Mouse (Mus musculus) forebrain, embryonic 12.5 days (tissue): Measurements from ENCODE around the gene Pnpla7. TPM values are rescaled to one million over a fixed set of nuclear protein-coding genes. Genes with fewer than 3 reads are reported as not detected.

Experiments
- ATAC-seq: fragments of 200-750 bp; cut with Nextera tagmentation; 2 replicates; pipeline ENCODE4 v1.8.0; 2017; ENCODE audit warnings: moderate TSS enrichment; ENCODE audit not compliant: low FRiP score
- H3K27ac ChIP-seq: fragments of 300-500 bp; sonication (generic); 2 replicates; pipeline ENCODE4 v1.5.1; 2016; ENCODE audit warnings: mild to moderate bottlenecking
- H3K27me3 ChIP-seq: fragments of 300-500 bp; sonication (generic); 2 replicates; pipeline ENCODE4 v1.6.1; 2016; ENCODE audit warnings: mild to moderate bottlenecking
- H3K36me3 ChIP-seq: fragments of 300-500 bp; sonication (generic); replicated peaks from 2 replicates; pipeline ENCODE4 v1.6.1; 2016; ENCODE audit warnings: mild to moderate bottlenecking
- H3K4me1 ChIP-seq: fragments of 300-500 bp; sonication (generic); 2 replicates; pipeline ENCODE4 v1.6.1; 2016
- H3K4me2 ChIP-seq: fragments of 300-500 bp; sonication (generic); 2 replicates; pipeline ENCODE4 v1.6.1; 2016; ENCODE audit warnings: mild to moderate bottlenecking, moderate library complexity
- H3K4me3 ChIP-seq: fragments of 300-500 bp; sonication (generic); replicated peaks from 2 replicates; pipeline ENCODE4 v1.5.1; 2016; ENCODE audit warnings: mild to moderate bottlenecking
- H3K9ac ChIP-seq: fragments of 300-500 bp; sonication (generic); 2 replicates; pipeline ENCODE4 v1.6.1; 2016; ENCODE audit warnings: mild to moderate bottlenecking
- H3K9me3 ChIP-seq: fragments of 300-500 bp; sonication (generic); 2 replicates; pipeline ENCODE4 v1.6.1; 2016
- WGBS: fragments of 180-500 bp; shearing (Covaris S2); methylation state at CpG from one replicate; pipeline ENCODE4 v1.1.7; 2016; 5-methylcytosine and 5-hydroxymethylcytosine counted together
- polyA plus RNA-seq: library from polyadenylated mRNA; unstranded; fragments of >200 nt; fragmentation: Nextera tagmentation; extraction: Ambion mirVana; gene quantifications from 2 replicates; pipeline ENCODE4 v1.2.1, GENCODE M21; 2016

Pnpla7 gene
- polyA plus RNA-seq, 1 experiment from 2014 or later, result 4.4 TPM

- H3K4me1 ChIP-seq, result no peaks in the 10 kb centered on the region
- no peak overlapping the region for H3K4me3 ChIP-seq
- no peaks in the 10 kb centered on the region for H3K9me3 ChIP-seq
- H3K27ac ChIP-seq, result no peak overlapping the region
- H3K4me2 ChIP-seq, result no peak overlapping the region; the same call in 1 of the 2 replicates
- no peaks in the 10 kb centered on the region for H3K36me3 ChIP-seq
- no peak overlapping the region for H3K9ac ChIP-seq
- no peaks in the 10 kb centered on the region for H3K27me3 ChIP-seq
- no peak for ATAC-seq
- 63% methylated on average over 9 of the region's 9 CpGs for WGBS
These were observed 28.3 kb downstream of the Pnpla7 start for GRCm38 (mm10) chr2:25003946-25004786.

GRCm38 (mm10) chr2:25006767-25007166 is 30.9 kb downstream of the Pnpla7 start:
- WGBS, result 88% methylated on average over 1 of the region's 1 CpGs
- no peak overlapping the region for H3K9ac ChIP-seq
- H3K4me1 ChIP-seq, result no peaks in the 10 kb centered on the region
- H3K27me3 ChIP-seq, result no peaks in the 10 kb centered on the region
- no peak overlapping the region for H3K4me2 ChIP-seq
- ATAC-seq, result no peak
- H3K9me3 ChIP-seq, result no peaks in the 10 kb centered on the region
- no peak overlapping the region for H3K27ac ChIP-seq
- no peak overlapping the region for H3K4me3 ChIP-seq
- no peaks in the 10 kb centered on the region for H3K36me3 ChIP-seq

- Histone ChIP-seq H3K4me2 (no peak overlapping the region), H3K4me1 (no peaks in the 10 kb centered on the region), H3K27ac (no peak overlapping the region), H3K27me3 (no peaks in the 10 kb centered on the region), H3K9me3 (no peaks in the 10 kb centered on the region), H3K36me3 (no peaks in the 10 kb centered on the region), H3K9ac (no peak overlapping the region), H3K4me3 (no peak overlapping the region)
- no peak for ATAC-seq
These were observed 32.4 kb downstream of the Pnpla7 start for GRCm38 (mm10) chr2:25008250-25008649.

- Histone ChIP-seq H3K4me3 (no peak overlapping the region), H3K9me3 (no peaks in the 10 kb centered on the region), H3K9ac (no peak overlapping the region), H3K4me1 (no peaks in the 10 kb centered on the region), H3K27ac (no peak overlapping the region), H3K27me3 (no peaks in the 10 kb centered on the region), H3K4me2 (no peak overlapping the region), H3K36me3 (no peaks in the 10 kb centered on the region)
- no peak for ATAC-seq
- WGBS, result 97% methylated on average over 1 of the region's 1 CpGs
These were observed 46.8 kb downstream of the Pnpla7 start for GRCm38 (mm10) chr2:25022678-25023077.

GRCm38 (mm10) chr2:25025109-25025508 is 49.3 kb downstream of the Pnpla7 start:
- Histone ChIP-seq H3K9me3 (no peaks in the 10 kb centered on the region), H3K4me1 (no peaks in the 10 kb centered on the region), H3K4me3 (no peak overlapping the region), H3K9ac (no peak overlapping the region), H3K4me2 (no peak overlapping the region), H3K27me3 (0 out of 2 replicates have a peak, but pooled peaks cover 3% of the 10 kb centered on the region), H3K36me3 (no peaks in the 10 kb centered on the region), H3K27ac (no peak overlapping the region)
- ATAC-seq, result no peak
- WGBS, result 79% methylated on average over 1 of the region's 1 CpGs

GRCm38 (mm10) chr2:25034994-25035393 is 59.2 kb downstream of the Pnpla7 start:
- 96% methylated on average over 4 of the region's 4 CpGs for WGBS

GRCm38 (mm10) chr2:25040089-25040488 is 64.3 kb downstream of the Pnpla7 start:
- Histone ChIP-seq H3K9ac (no peak overlapping the region), H3K4me2 (no peak overlapping the region), H3K4me1 (no peaks in the 10 kb centered on the region), H3K9me3 (no peaks in the 10 kb centered on the region), H3K4me3 (no peak overlapping the region), H3K27ac (no peak overlapping the region), H3K36me3 (no peaks in the 10 kb centered on the region), H3K27me3 (no peaks in the 10 kb centered on the region)
- no peak for ATAC-seq
- WGBS, result 83% methylated on average over 5 of the region's 5 CpGs

More at GRCm38 (mm10) chr2:25034994-25035393, 59.2 kb downstream of the Pnpla7 start:
- H3K9me3 ChIP-seq, result no peaks in the 10 kb centered on the region
- no peak overlapping the region for H3K4me2 ChIP-seq
- ATAC-seq, result no peak
- H3K27ac ChIP-seq, result no peak overlapping the region
- no peaks in the 10 kb centered on the region for H3K36me3 ChIP-seq
- no peak overlapping the region for H3K9ac ChIP-seq
- no peak overlapping the region for H3K4me3 ChIP-seq
- H3K27me3 ChIP-seq, result no peaks in the 10 kb centered on the region
- H3K4me1 ChIP-seq, result no peaks in the 10 kb centered on the region

GRCm38 (mm10) chr2:25050921-25051320 is 75.1 kb downstream of the Pnpla7 start:
- peaks cover 19% of the 10 kb centered on the region for H3K4me1 ChIP-seq
- H3K9me3 ChIP-seq, result no peaks in the 10 kb centered on the region
- H3K27me3 ChIP-seq, result no peaks in the 10 kb centered on the region
- WGBS, result 93% methylated on average over 7 of the region's 7 CpGs
- H3K4me3 ChIP-seq, result no peak overlapping the region
- H3K9ac ChIP-seq, result no peak overlapping the region
- H3K4me2 ChIP-seq, result no peak overlapping the region
- H3K27ac ChIP-seq, result no peak overlapping the region
- H3K36me3 ChIP-seq, result no peaks in the 10 kb centered on the region
- ATAC-seq, result no peak

- Histone ChIP-seq H3K27me3 (no peaks in the 10 kb centered on the region), H3K9me3 (no peaks in the 10 kb centered on the region), H3K4me2 (no peak overlapping the region), H3K4me1 (peaks cover 20% of the 10 kb centered on the region), H3K4me3 (no peak overlapping the region), H3K36me3 (no peaks in the 10 kb centered on the region), H3K9ac (no peak overlapping the region), H3K27ac (no peak overlapping the region)
- ATAC-seq, result no peak
- 90% methylated on average over 8 of the region's 8 CpGs for WGBS
These were observed 75.6 kb downstream of the Pnpla7 start for GRCm38 (mm10) chr2:25051450-25051849.

- H3K4me3 ChIP-seq, result no peak overlapping the region
- H3K4me1 ChIP-seq, result peaks cover 20% of the 10 kb centered on the region
- no peak for ATAC-seq
- no peaks in the 10 kb centered on the region for H3K9me3 ChIP-seq
- no peak overlapping the region for H3K9ac ChIP-seq
- no peak overlapping the region for H3K27ac ChIP-seq
- H3K4me2 ChIP-seq, result no peak overlapping the region
- H3K36me3 ChIP-seq, result peaks cover 12% of the 10 kb centered on the region
- WGBS, result 89% methylated on average over 6 of the region's 6 CpGs
- H3K27me3 ChIP-seq, result no peaks in the 10 kb centered on the region
These were observed 77.3 kb downstream of the Pnpla7 start for GRCm38 (mm10) chr2:25053101-25053500.

- H3K4me1 ChIP-seq, result peaks cover 20% of the 10 kb centered on the region
- H3K4me3 ChIP-seq, result peak within 1 kb of the TSS; percentile 85
- peak within 1 kb of the TSS; percentile 91 for H3K4me2 ChIP-seq
- peaks cover 25% of the 10 kb centered on the region for H3K36me3 ChIP-seq
- no peaks in the 10 kb centered on the region for H3K27me3 ChIP-seq
- no peaks in the 10 kb centered on the region for H3K9me3 ChIP-seq
- peak; percentile 94 for ATAC-seq
- peak within 1 kb of the TSS; percentile 82 for H3K9ac ChIP-seq
- 6% methylated on average over 47 of the region's 47 CpGs for WGBS
- H3K27ac ChIP-seq, result peak within 1 kb of the TSS; percentile 50
These were observed 78.6 kb downstream of the Pnpla7 start, which contains the start of gene Nsmf for GRCm38 (mm10) chr2:25054221-25055067. Gene Nsmf, plus strand, starts transcription at chr2:25054355.

- ATAC-seq, result peak; percentile 35; the same call in 1 of the 2 replicates
- Histone ChIP-seq H3K9me3 (no peaks in the 10 kb centered on the region), H3K4me2 (peak overlapping the region; percentile 91), H3K27ac (no peak overlapping the region), H3K4me3 (peak overlapping the region; percentile 85), H3K9ac (peak overlapping the region; percentile 82), H3K36me3 (peaks cover 31% of the 10 kb centered on the region), H3K27me3 (no peaks in the 10 kb centered on the region), H3K4me1 (peaks cover 20% of the 10 kb centered on the region)
- WGBS, result 61% methylated on average over 2 of the region's 2 CpGs
These were observed 79.2 kb downstream of the Pnpla7 start for GRCm38 (mm10) chr2:25055068-25055405.
